Mouse (Mus musculus) heart, embryonic 15.5 days (tissue): ENCODE data around the gene Gnas. TPM values are rescaled to one million over a fixed set of nuclear protein-coding genes. Genes with fewer than 3 reads are reported as not detected.

Source experiments
- ATAC-seq: fragments of 200-750 bp; cut with Nextera tagmentation; replicated peaks from 2 replicates; pipeline ENCODE4 v1.8.0; 2017; ENCODE audit warnings: low read depth, moderate TSS enrichment; ENCODE audit not compliant: insufficient number of reproducible peaks, insufficient read depth, low FRiP score
- H3K27ac ChIP-seq: fragments of 300-500 bp; sonication (generic); 2 replicates; pipeline ENCODE4 v1.5.1; 2015; ENCODE audit warnings: mild to moderate bottlenecking, inconsistent platforms
- H3K27me3 ChIP-seq: fragments of 300-500 bp; sonication (generic); 2 replicates; pipeline ENCODE4 v1.6.1; 2015; ENCODE audit warnings: inconsistent platforms
- H3K36me3 ChIP-seq: fragments of 300-500 bp; sonication (generic); 2 replicates; pipeline ENCODE4 v1.6.1; 2015; ENCODE audit warnings: mild to moderate bottlenecking, inconsistent platforms
- H3K4me1 ChIP-seq: fragments of 300-500 bp; sonication (generic); replicated peaks from 2 replicates; pipeline ENCODE4 v1.6.1; 2015; ENCODE audit warnings: inconsistent platforms
- H3K4me2 ChIP-seq: fragments of 300-500 bp; sonication (generic); 2 replicates; pipeline ENCODE4 v1.6.1; 2015; ENCODE audit warnings: inconsistent platforms, mild to moderate bottlenecking, moderate library complexity
- H3K4me3 ChIP-seq: fragments of 300-500 bp; sonication (generic); 2 replicates; pipeline ENCODE4 v1.5.1; 2015; ENCODE audit warnings: mild to moderate bottlenecking, inconsistent platforms
- H3K9ac ChIP-seq: fragments of 300-500 bp; sonication (generic); 2 replicates; pipeline ENCODE4 v1.6.1; 2015; ENCODE audit warnings: mild to moderate bottlenecking, inconsistent platforms
- H3K9me3 ChIP-seq: fragments of 300-500 bp; sonication (generic); replicated peaks from 2 replicates; pipeline ENCODE4 v1.6.1; 2016; ENCODE audit warnings: inconsistent platforms
- WGBS: fragments of 180-500 bp; shearing (Covaris S2); methylation state at CpG from one replicate; pipeline ENCODE4 v1.1.7; 2015; ENCODE audit warnings: mixed read lengths; 5-methylcytosine and 5-hydroxymethylcytosine counted together
- microRNA counts: library from miRNA; unstranded; fragments of <30 nt; microRNA quantifications from one replicate; lab custom pipeline; 2016
- microRNA-seq: library from miRNA; unstranded; fragments of <30 nt; microRNA quantifications from one replicate; pipeline ENCODE4, GENCODE M21; 2016
- polyA plus RNA-seq: library from polyadenylated mRNA; unstranded; fragments of >200 nt; fragmentation: Nextera tagmentation; extraction: Ambion mirVana; gene quantifications from 2 replicates; pipeline ENCODE4 v1.2.1, GENCODE M21; 2015

Gnas gene
- polyA plus RNA-seq, 1 experiment from 2014 or later = 1,401 TPM

DNA sequence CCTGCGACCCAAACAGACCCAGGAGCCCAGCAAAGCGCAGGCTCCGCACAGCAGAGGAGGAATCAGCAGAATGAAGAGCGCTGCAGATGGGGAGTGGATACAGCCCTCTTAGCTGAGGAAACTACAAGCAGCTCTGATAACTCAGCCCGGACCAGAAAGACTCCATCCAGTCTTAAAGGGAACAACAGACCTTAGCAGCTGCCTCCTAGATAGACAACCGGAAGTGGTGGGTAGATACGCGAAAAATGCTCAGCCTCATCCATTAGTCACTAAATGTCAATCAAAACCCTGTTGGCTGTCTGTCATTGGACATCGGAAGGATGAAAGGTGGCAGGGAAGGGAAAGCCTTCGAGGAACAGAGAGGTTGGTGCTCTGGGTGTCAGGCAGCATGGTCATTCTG is 82.5 kb downstream of the Gnas start:
- no peak overlapping the region for H3K27ac ChIP-seq
- no peak overlapping the region for H3K4me3 ChIP-seq
- no peaks in the 10 kb centered on the region for H3K4me1 ChIP-seq
- H3K9ac ChIP-seq = no peak overlapping the region
- no peaks in the 10 kb centered on the region for H3K9me3 ChIP-seq
- H3K4me2 ChIP-seq = no peak overlapping the region
- no peak for ATAC-seq
- no peaks in the 10 kb centered on the region for H3K36me3 ChIP-seq
- WGBS = 73% methylated on average over 10 of the region's 10 CpGs
- H3K27me3 ChIP-seq = no peaks in the 10 kb centered on the region

DNA sequence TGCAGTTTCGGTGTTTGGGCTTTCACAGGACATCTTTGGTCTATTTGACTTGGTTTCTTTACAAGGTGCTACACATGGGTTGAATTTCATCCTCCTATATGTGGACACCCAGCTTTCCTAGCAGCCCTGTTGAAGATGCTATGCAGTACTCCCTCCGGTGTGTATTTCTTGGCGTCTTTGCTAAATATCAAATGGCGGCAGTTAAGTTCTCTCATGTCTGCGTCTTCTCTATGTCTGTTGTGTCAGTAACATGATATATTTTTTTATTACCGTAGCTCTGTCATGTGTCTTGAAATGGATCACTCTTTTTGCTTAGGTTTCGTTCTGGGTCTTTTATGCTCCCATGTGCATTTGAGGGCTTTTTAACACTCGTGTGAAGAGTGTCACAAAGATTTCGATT is 96.9 kb downstream of the Gnas start:
- 82% methylated on average over 9 of the region's 9 CpGs for WGBS
- H3K27ac ChIP-seq = no peak overlapping the region
- no peaks in the 10 kb centered on the region for H3K9me3 ChIP-seq
- H3K27me3 ChIP-seq = no peaks in the 10 kb centered on the region
- no peaks in the 10 kb centered on the region for H3K4me1 ChIP-seq
- H3K4me3 ChIP-seq = no peak overlapping the region
- no peak for ATAC-seq
- no peaks in the 10 kb centered on the region for H3K36me3 ChIP-seq
- no peak overlapping the region for H3K4me2 ChIP-seq
- no peak overlapping the region for H3K9ac ChIP-seq

DNA sequence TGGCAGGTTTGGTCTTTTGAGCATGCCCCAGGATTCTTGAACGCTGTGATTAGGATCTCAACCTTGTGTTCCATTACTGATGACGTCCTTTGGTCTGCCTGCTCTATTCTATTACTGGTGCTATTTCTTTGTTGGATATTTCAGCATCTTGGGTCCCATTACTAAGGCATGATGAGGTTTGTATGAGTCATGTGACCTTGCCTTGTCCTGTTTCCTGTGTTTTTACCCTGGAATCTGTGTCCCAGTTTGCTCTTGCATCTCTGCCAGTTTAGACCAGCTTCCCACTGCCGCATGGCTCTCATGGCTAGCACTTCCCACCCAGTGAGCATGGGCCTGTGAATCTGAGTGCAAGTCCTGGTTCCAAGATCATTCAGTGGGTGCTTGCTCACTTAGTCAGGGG is 107.8 kb downstream of the Gnas start:
- H3K9me3 ChIP-seq = no peaks in the 10 kb centered on the region
- H3K9ac ChIP-seq = no peak overlapping the region
- ATAC-seq = no peak
- no peaks in the 10 kb centered on the region for H3K4me1 ChIP-seq
- no peak overlapping the region for H3K4me2 ChIP-seq
- 83% methylated on average over 3 of the region's 3 CpGs for WGBS
- H3K27ac ChIP-seq = no peak overlapping the region
- no peaks in the 10 kb centered on the region for H3K36me3 ChIP-seq
- H3K4me3 ChIP-seq = no peak overlapping the region
- H3K27me3 ChIP-seq = no peaks in the 10 kb centered on the region

DNA sequence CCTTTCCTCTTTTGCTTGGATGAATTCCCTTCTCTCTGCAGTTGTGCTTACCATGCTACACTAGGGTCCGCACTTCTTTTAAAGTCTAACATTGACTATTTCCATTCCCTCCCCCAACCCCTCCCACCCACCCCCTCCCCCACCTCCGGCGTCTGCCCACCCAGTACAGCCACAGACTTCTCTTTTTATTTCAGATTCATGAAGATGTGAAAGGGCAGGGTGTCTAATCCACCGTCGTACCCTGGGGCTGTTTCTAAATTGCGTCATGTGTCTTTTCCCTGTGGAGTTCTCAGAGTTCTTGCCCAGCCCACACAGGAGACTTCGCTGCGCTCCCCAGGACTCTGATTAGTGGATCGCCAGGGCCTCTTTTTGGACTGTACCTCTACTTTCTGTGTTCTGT is 108.4 kb downstream of the Gnas start:
- H3K4me1 ChIP-seq = no peaks in the 10 kb centered on the region
- no peak for ATAC-seq
- no peaks in the 10 kb centered on the region for H3K9me3 ChIP-seq
- H3K27me3 ChIP-seq = no peaks in the 10 kb centered on the region
- H3K36me3 ChIP-seq = no peaks in the 10 kb centered on the region
- H3K4me3 ChIP-seq = no peak overlapping the region
- H3K4me2 ChIP-seq = no peak overlapping the region
- 76% methylated on average over 9 of the region's 9 CpGs for WGBS
- no peak overlapping the region for H3K9ac ChIP-seq
- H3K27ac ChIP-seq = no peak overlapping the region

DNA sequence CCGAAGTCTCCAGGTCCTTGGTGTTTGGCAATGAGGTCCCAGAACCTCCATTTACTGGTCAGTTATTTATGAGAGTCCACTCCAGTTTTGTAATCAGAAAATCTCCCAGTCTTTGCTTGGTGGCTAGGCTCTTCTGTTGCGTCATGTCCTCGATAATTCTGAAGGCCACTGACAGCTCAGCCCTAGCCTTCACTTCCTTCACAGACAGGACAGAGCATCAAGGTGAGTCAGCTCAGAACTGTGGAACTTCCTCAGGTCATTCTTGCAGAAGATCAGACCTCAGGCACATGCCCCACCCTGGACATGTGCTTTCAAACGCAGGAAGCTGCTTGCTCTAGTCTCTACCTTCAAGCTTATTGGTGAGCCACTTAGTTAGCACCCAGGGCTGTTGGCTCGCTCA is 109.3 kb downstream of the Gnas start:
- Histone ChIP-seq H3K36me3 (no peaks in the 10 kb centered on the region), H3K4me3 (no peak overlapping the region), H3K27me3 (no peaks in the 10 kb centered on the region), H3K4me1 (no peaks in the 10 kb centered on the region), H3K9me3 (no peaks in the 10 kb centered on the region), H3K27ac (no peak overlapping the region), H3K9ac (no peak overlapping the region), H3K4me2 (no peak overlapping the region)
- 69% methylated on average over 5 of the region's 5 CpGs for WGBS
- ATAC-seq = no peak

MicroRNA genes within 50 kb of the gene (microRNA counts, 519-probe panel; counts per million panel counts)
- microRNA mmu-miR-296-3p (lab: Ali Mortazavi, UCI) (not detected), microRNA mmu-miR-296-5p (lab: Ali Mortazavi, UCI) (3,179 counts per million, percentile 77 among the panel's probes with 10 or more counts), microRNA mmu-miR-298 (lab: Ali Mortazavi, UCI) (1,936 counts per million, percentile 19 among the panel's probes with 10 or more counts)

Small RNA genes within 50 kb of the gene (microRNA-seq; reads per million reads assigned to microRNA genes)
- not detected for gene Gm27591
- gene Mir296 = 2,807 reads per million, percentile 87 among the genes with 10 or more reads in this experiment
- 2,420 reads per million, percentile 85 among the genes with 10 or more reads in this experiment for gene Mir298

Other genes with a start within 250 kb of the Gnas start
- gene Stx16, start 208.0 kb upstream of the Gnas start, polyA plus RNA-seq = 8.1 and 9.1 TPM in 2 replicates
- 43.1 and 53.8 TPM in 2 replicates for gene Npepl1, start 174.0 kb upstream of the Gnas start, polyA plus RNA-seq
- 17.1 and 32.0 TPM in 2 replicates for gene Gm20721, start 62.4 kb downstream of the Gnas start, polyA plus RNA-seq
- gene Nelfcd, start 131.5 kb downstream of the Gnas start, polyA plus RNA-seq = 66.1 and 82.9 TPM in 2 replicates
- gene Ctsz, start 154.7 kb downstream of the Gnas start, polyA plus RNA-seq = 99.5 and 146 TPM in 2 replicates
- gene Tubb1, start 166.4 kb downstream of the Gnas start, polyA plus RNA-seq = 3.8 and 3.9 TPM in 2 replicates
- 872 and 1,283 TPM in 2 replicates for gene Atp5e, start 179.8 kb downstream of the Gnas start, polyA plus RNA-seq
- gene Prelid3b, start 188.8 kb downstream of the Gnas start, polyA plus RNA-seq = 131 and 135 TPM in 2 replicates